13 mouse cellular contexts compared by ENCODE assay signal in genomic region chr16:21224648-21225240, GRCm38 (mm10). TPM values are rescaled to one million over a fixed set of nuclear protein-coding genes. Genes with fewer than 3 reads are reported as not detected.
DNase-seq lines count a peak whose midpoint lies in the region; ATAC-seq and TF ChIP-seq lines count a peak whose summit lies in the region.
"Had no signal": no experiment of that assay in that cellular context is flagged by ENCODE, and none has a peak within 500 bp of the region (broad histone marks: within the 10 kb centered on the region; RNA-seq: fewer than 3 reads in every experiment).

No protein-coding gene starts in this region.

- peaks cover 2% of the 10 kb centered on the region; the same call in 1 of the 2 replicates for H3K36me3 ChIP-seq in forebrain, embryonic 11.5 days (ENCODE audit: control insufficient read depth, insufficient read depth, low read length)
- H3K36me3 ChIP-seq in forebrain, postnatal 0 days (ENCODE audit: insufficient read depth) = peaks cover 13% of the 10 kb centered on the region
- peaks cover 34% of the 10 kb centered on the region for H3K36me3 ChIP-seq in kidney, embryonic 15.5 days
- H3K36me3 ChIP-seq in kidney, embryonic 16.5 days (ENCODE audit: insufficient read depth, low read length) = peaks cover 26% of the 10 kb centered on the region
- peaks cover 50% of the 10 kb centered on the region for H3K36me3 ChIP-seq in embryonic facial prominence, embryonic 14.5 days (ENCODE audit: control insufficient read depth, insufficient read depth, low read length)
- H3K36me3 ChIP-seq in limb, embryonic 13.5 days = peaks cover 57% of the 10 kb centered on the region

- H3K27me3 ChIP-seq in forebrain, embryonic 11.5 days (ENCODE audit: control insufficient read depth, insufficient read depth, low read length) = no peaks in the 10 kb centered on the region
- H3K27me3 ChIP-seq in forebrain, postnatal 0 days (ENCODE audit: insufficient read depth, low read length) = no peaks in the 10 kb centered on the region
- 0 out of 2 replicates have a peak, but pooled peaks cover 4% of the 10 kb centered on the region for H3K27me3 ChIP-seq in kidney, embryonic 15.5 days
- H3K27me3 ChIP-seq in kidney, embryonic 16.5 days (ENCODE audit: insufficient read depth, low read length) = no peaks in the 10 kb centered on the region
- no peaks in the 10 kb centered on the region for H3K27me3 ChIP-seq in embryonic facial prominence, embryonic 14.5 days (replicated peaks; ENCODE audit: control insufficient read depth, insufficient read depth, low read length)
- H3K27me3 ChIP-seq in limb, embryonic 13.5 days = no peaks in the 10 kb centered on the region

- 17% methylated on average over 4 of the region's 4 CpGs for WGBS in forebrain, embryonic 11.5 days
- WGBS in forebrain, postnatal 0 days = 14% methylated on average over 4 of the region's 4 CpGs
- 56% methylated on average over 4 of the region's 4 CpGs for WGBS in kidney, embryonic 15.5 days
- WGBS in kidney, embryonic 16.5 days = 54% methylated on average over 4 of the region's 4 CpGs
- WGBS in embryonic facial prominence, embryonic 14.5 days = 39% methylated on average over 4 of the region's 4 CpGs
- WGBS in limb, embryonic 13.5 days = 39% methylated on average over 4 of the region's 4 CpGs

- DNase-seq in forebrain, embryonic 11.5 days (ENCODE audit: low spot score) = no peak
- DNase-seq in forebrain, postnatal 0 days = no peak
- DNase-seq in embryonic facial prominence, embryonic 14.5 days (ENCODE audit: low spot score) = no peak
- DNase-seq in gastrocnemius, postnatal 25 days = no peak
- no peak for DNase-seq in thymus, postnatal 10 days (ENCODE audit: low spot score in 2 of 2)
- DNase-seq: adrenal gland, adult 2 months; kidney, postnatal 14 days; liver; lung, postnatal 14 days had no signal

- ATAC-seq in forebrain, embryonic 11.5 days (replicated peaks; ENCODE audit: low FRiP score) = peak; percentile 33; the same call in 1 of the 2 replicates
- no peak for ATAC-seq in forebrain, postnatal 0 days
- 0 out of 2 replicates have a peak, but pooled peaks have one; percentile 16 for ATAC-seq in kidney, embryonic 15.5 days (replicated peaks; ENCODE audit: low FRiP score)
- ATAC-seq in kidney, embryonic 16.5 days (ENCODE audit: low FRiP score, low TSS enrichment) = no peak
- ATAC-seq in embryonic facial prominence, embryonic 14.5 days (ENCODE audit: low read depth) = peak; percentile 32; the same call in 1 of the 2 replicates
- ATAC-seq in limb, embryonic 13.5 days (ENCODE audit: low FRiP score, low read depth) = peak; percentile 25; the same call in 1 of the 2 replicates

- H3K4me3 ChIP-seq in forebrain, embryonic 11.5 days (ENCODE audit: low read depth, low read length) = no peak overlapping the region
- no peak overlapping the region for H3K4me3 ChIP-seq in forebrain, postnatal 0 days (ENCODE audit: low read depth, low read length)
- no peak overlapping the region for H3K4me3 ChIP-seq in kidney, embryonic 15.5 days (replicated peaks)
- H3K4me3 ChIP-seq in kidney, embryonic 16.5 days (ENCODE audit: low read length) = no peak overlapping the region
- H3K4me3 ChIP-seq in embryonic facial prominence, embryonic 14.5 days (ENCODE audit: low read depth, low read length) = no peak overlapping the region
- no peak overlapping the region for H3K4me3 ChIP-seq in limb, embryonic 13.5 days

- no peak overlapping the region for H3K27ac ChIP-seq in forebrain, embryonic 11.5 days (ENCODE audit: low read depth, low read length)
- no peak overlapping the region for H3K27ac ChIP-seq in forebrain, postnatal 0 days (ENCODE audit: low read depth, low read length)
- H3K27ac ChIP-seq in kidney, embryonic 15.5 days = 0 out of 2 replicates have a peak overlapping the region, but pooled peaks have one; percentile 37
- no peak overlapping the region for H3K27ac ChIP-seq in kidney, embryonic 16.5 days (ENCODE audit: low read length)
- 0 out of 2 replicates have a peak overlapping the region, but pooled peaks have one; percentile 8 for H3K27ac ChIP-seq in embryonic facial prominence, embryonic 14.5 days (replicated peaks; ENCODE audit: low read depth, low read length)
- peak overlapping the region; percentile 29; the same call in 1 of the 2 replicates for H3K27ac ChIP-seq in limb, embryonic 13.5 days

- H3K9me3 ChIP-seq in forebrain, embryonic 11.5 days (ENCODE audit: control insufficient read depth, low read length) = no peaks in the 10 kb centered on the region
- H3K9me3 ChIP-seq in forebrain, postnatal 0 days (ENCODE audit: low read length) = no peaks in the 10 kb centered on the region
- H3K9me3 ChIP-seq in kidney, embryonic 15.5 days (replicated peaks) = no peaks in the 10 kb centered on the region
- H3K9me3 ChIP-seq in kidney, embryonic 16.5 days (ENCODE audit: low read length) = no peaks in the 10 kb centered on the region
- no peaks in the 10 kb centered on the region for H3K9me3 ChIP-seq in embryonic facial prominence, embryonic 14.5 days (ENCODE audit: control insufficient read depth, low read length)
- no peaks in the 10 kb centered on the region for H3K9me3 ChIP-seq in limb, embryonic 13.5 days

- TF ChIP-seq CTCF in forebrain, postnatal 0 days (IDR thresholded peaks at IDR 0.05; ENCODE audit: low read depth) = no peak

- peaks cover 2% of the 10 kb centered on the region; the same call in 1 of the 2 replicates for H3K4me1 ChIP-seq in forebrain, embryonic 11.5 days (replicated peaks; ENCODE audit: control insufficient read depth, insufficient read depth, low read length)
- no peaks in the 10 kb centered on the region for H3K4me1 ChIP-seq in forebrain, postnatal 0 days (ENCODE audit: insufficient read depth)
- H3K4me1 ChIP-seq in kidney, embryonic 15.5 days = peaks cover 17% of the 10 kb centered on the region
- 0 out of 2 replicates have a peak, but pooled peaks cover 3% of the 10 kb centered on the region for H3K4me1 ChIP-seq in kidney, embryonic 16.5 days (ENCODE audit: insufficient read depth, low read length)
- H3K4me1 ChIP-seq in embryonic facial prominence, embryonic 14.5 days (ENCODE audit: control insufficient read depth, insufficient read depth, low read length) = peaks cover 3% of the 10 kb centered on the region; the same call in 1 of the 2 replicates
- H3K4me1 ChIP-seq in limb, embryonic 13.5 days = peaks cover 56% of the 10 kb centered on the region

- no peak overlapping the region for H3K4me2 ChIP-seq in forebrain, embryonic 11.5 days (ENCODE audit: low read depth, low read length, severe bottlenecking)
- no peak overlapping the region for H3K4me2 ChIP-seq in forebrain, postnatal 0 days (ENCODE audit: low read depth)
- no peak overlapping the region for H3K4me2 ChIP-seq in kidney, embryonic 15.5 days
- no peak overlapping the region for H3K4me2 ChIP-seq in kidney, embryonic 16.5 days (replicated peaks; ENCODE audit: low read depth, low read length)
- H3K4me2 ChIP-seq in embryonic facial prominence, embryonic 14.5 days (ENCODE audit: low read depth, low read length) = no peak overlapping the region
- H3K4me2 ChIP-seq in limb, embryonic 13.5 days (replicated peaks) = no peak overlapping the region

- no peak overlapping the region for H3K9ac ChIP-seq in forebrain, embryonic 11.5 days (ENCODE audit: low read length)
- H3K9ac ChIP-seq in forebrain, postnatal 0 days = no peak overlapping the region
- no peak overlapping the region for H3K9ac ChIP-seq in kidney, embryonic 15.5 days
- H3K9ac ChIP-seq in kidney, embryonic 16.5 days (replicated peaks; ENCODE audit: low read length) = no peak overlapping the region
- H3K9ac ChIP-seq in embryonic facial prominence, embryonic 14.5 days (ENCODE audit: low read depth, low read length) = peak overlapping the region; percentile 17; the same call in 1 of the 2 replicates
- H3K9ac ChIP-seq in limb, embryonic 13.5 days = no peak overlapping the region

RNA-seq across cellular contexts. Expression of gene Ephb3, which starts 20.2 kb away (rescaled TPM):
- polyA plus RNA-seq in forebrain, embryonic 11.5 days (2014; fragmentation: Nextera tagmentation; extraction: Ambion mirVana) = 14.8 and 14.9 TPM in 2 replicates
- total RNA-seq in forebrain, postnatal 0 days (2014; rRNA removed) = 10.1 and 11.3 TPM in 2 replicates
- polyA plus RNA-seq in forebrain, postnatal 0 days (2015; fragmentation: Nextera tagmentation; extraction: Ambion mirVana) = 3.3 and 5.8 TPM in 2 replicates
- 17.2 and 18.7 TPM in 2 replicates for polyA plus RNA-seq in kidney, embryonic 15.5 days (2015; fragmentation: Nextera tagmentation; extraction: Ambion mirVana)
- 21.8 and 23.4 TPM in 2 replicates for polyA plus RNA-seq in kidney, embryonic 16.5 days (2015; fragmentation: Nextera tagmentation; extraction: Ambion mirVana)
- polyA plus RNA-seq in embryonic facial prominence, embryonic 14.5 days (2014; fragmentation: Nextera tagmentation; extraction: Ambion mirVana) = 28.4 and 31.8 TPM in 2 replicates
- 47.9 and 48.7 TPM in 2 replicates for polyA plus RNA-seq in limb, embryonic 13.5 days (2015; fragmentation: Nextera tagmentation; extraction: Ambion mirVana)
- total RNA-seq in gastrocnemius, postnatal 25 days (2021) = 1 to 10 TPM; 1.4 to 1.7 TPM
- total RNA-seq: monocyte, adult 5-6 weeks had no signal

Comparison
In these comparisons a context has a peak if more than half of its experiments do, and no peak if none do; other contexts are left out.
1. ATAC-seq: peak in forebrain, embryonic 11.5 days (single experiment), kidney, embryonic 15.5 days (single experiment), embryonic facial prominence, embryonic 14.5 days (single experiment) and limb, embryonic 13.5 days (single experiment); none in forebrain, postnatal 0 days (single experiment) and kidney, embryonic 16.5 days (single experiment).
2. H3K27ac ChIP-seq: peak in kidney, embryonic 15.5 days (single experiment), embryonic facial prominence, embryonic 14.5 days (single experiment) and limb, embryonic 13.5 days (single experiment); none in forebrain, embryonic 11.5 days (single experiment), forebrain, postnatal 0 days (single experiment) and kidney, embryonic 16.5 days (single experiment).